Mouse (Mus musculus) stomach, postnatal 0 days (tissue): Measurements from ENCODE around the gene 1700010B08Rik.

Experiments used
- CTCF ChIP-seq: IDR thresholded peaks from 2 replicates; pipeline ENCODE4 v1.5.1; 2016; ENCODE audit warnings: antibody characterized with exemption, low read depth, mild to moderate bottlenecking, moderate library complexity
- EP300 ChIP-seq: optimal IDR thresholded peaks from 2 replicates; pipeline ENCODE3; 2016; ENCODE audit warnings: antibody characterized with exemption

GRCm38 (mm10) chr2:173710193-173710592 lies 9.0 kb upstream of the 1700010B08Rik start:
- TF ChIP-seq EP300 = no peak
- no peak for TF ChIP-seq CTCF
